Mouse (Mus musculus): ENCODE data around the gene Cenpk. TPM values are rescaled to one million over a fixed set of nuclear protein-coding genes. Genes with fewer than 3 reads are reported as not detected.
"Not testable (repeated sequence)": the region's sequence is repeated elsewhere in the genome, so short reads cannot be mapped to it uniquely, and the experiment has no call there.

Cenpk gene
- 13.6 and 17.3 TPM in 2 replicates for polyA plus RNA-seq (2014; fragmentation: Nextera tagmentation; extraction: Ambion mirVana)

DNA sequence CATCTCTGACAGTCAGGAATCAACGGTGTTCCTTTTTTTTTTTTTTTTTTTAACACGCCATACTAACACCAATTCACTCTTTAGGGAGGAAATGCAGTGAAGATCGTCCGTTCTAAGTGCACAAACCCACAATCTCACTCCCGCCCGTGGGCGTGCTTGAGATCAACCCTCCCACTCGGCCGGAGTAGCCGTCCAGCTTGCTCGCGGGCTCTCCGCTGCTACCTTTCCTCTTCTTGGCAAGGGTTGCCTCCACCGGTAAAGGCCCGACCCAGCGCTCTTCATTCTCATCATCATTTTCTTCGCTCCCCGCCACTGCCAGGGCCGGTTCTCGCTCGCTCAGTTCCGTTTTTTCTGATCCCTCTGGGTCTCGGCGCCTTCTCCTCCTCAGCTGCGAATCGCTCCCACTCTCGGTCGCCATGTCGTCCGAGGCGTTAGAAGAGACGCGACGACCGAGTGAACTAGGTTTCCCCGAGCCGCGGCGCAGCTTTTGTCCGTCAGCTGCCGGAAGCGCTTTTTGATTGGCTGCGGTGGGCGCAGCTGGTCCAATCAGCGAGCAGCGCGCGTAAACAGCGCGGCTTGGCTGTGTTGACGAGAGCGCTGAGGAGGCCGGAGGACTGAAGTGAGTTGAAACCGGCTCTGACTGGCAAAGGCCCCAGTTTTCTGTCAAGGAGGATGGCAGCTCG, at the start of gene Cenpk, which contains the start of gene Ppwd1:
Gene Cenpk (plus strand): TSS at position 228 of the 683 bp plus-strand sequence.
Gene Ppwd1 (minus strand): TSS at position 460 of the 683 bp plus-strand sequence.
- H3K27ac ChIP-seq: peak within 1 kb of the TSS; percentile 93
- peaks cover 4% of the 10 kb centered on the region; the same call in 1 of the 2 replicates for H3K36me3 ChIP-seq (replicated peaks; ENCODE audit: control insufficient read depth, insufficient read depth)
- peak within 1 kb of the TSS; percentile 70 for H3K4me3 ChIP-seq (replicated peaks; ENCODE audit: low read length)
- H3K4me1 ChIP-seq (replicated peaks; ENCODE audit: control insufficient read depth, insufficient read depth, low read length): peaks cover 11% of the 10 kb centered on the region
- peak within 1 kb of the TSS; percentile 83 for H3K4me2 ChIP-seq (replicated peaks)
- peak; percentile 99 for DNase-seq (ENCODE audit: low spot score)
- H3K9me3 ChIP-seq (ENCODE audit: control insufficient read depth, low read length): no peaks in the 10 kb centered on the region
- H3K9ac ChIP-seq: peak within 1 kb of the TSS; percentile 81
- WGBS: under 1% methylated on average over 55 of the region's 55 CpGs
- ATAC-seq (ENCODE audit: low FRiP score): peak; percentile 100
- no peaks in the 10 kb centered on the region for H3K27me3 ChIP-seq (ENCODE audit: control insufficient read depth, insufficient read depth, low read length)

- Histone ChIP-seq H3K27ac (peak within 1 kb of the TSS; percentile 82), H3K4me1 (replicated peaks; ENCODE audit: control insufficient read depth, insufficient read depth, low read length) (peaks cover 17% of the 10 kb centered on the region), H3K36me3 (replicated peaks; ENCODE audit: control insufficient read depth, insufficient read depth) (peaks cover 24% of the 10 kb centered on the region), H3K4me2 (replicated peaks) (peak within 1 kb of the TSS; percentile 82), H3K4me3 (replicated peaks; ENCODE audit: low read length) (peak within 1 kb of the TSS; percentile 90), H3K27me3 (ENCODE audit: control insufficient read depth, insufficient read depth, low read length) (no peaks in the 10 kb centered on the region), H3K9ac (peak within 1 kb of the TSS; percentile 81), H3K9me3 (ENCODE audit: control insufficient read depth, low read length) (no peaks in the 10 kb centered on the region)
- WGBS: under 1% methylated on average over 38 of the region's 38 CpGs
- peak; percentile 99 for DNase-seq (ENCODE audit: low spot score)
- ATAC-seq (ENCODE audit: low FRiP score): peak; percentile 99
Observed at GRCm38 (mm10) chr13:104178650-104179121, 49.7 kb upstream of the Cenpk start, which contains the start of gene Trim23. Trim23 (plus strand) TSS chr13:104178797.

- H3K27ac ChIP-seq: 0 out of 2 replicates have a peak overlapping the region, but pooled peaks have one; percentile 75
- H3K4me1 ChIP-seq (replicated peaks; ENCODE audit: control insufficient read depth, insufficient read depth, low read length): peaks cover 17% of the 10 kb centered on the region
- peak overlapping the region; percentile 90 for H3K4me3 ChIP-seq (replicated peaks; ENCODE audit: low read length)
- WGBS: 24% methylated on average over 13 of the region's 13 CpGs
- no peak for ATAC-seq (ENCODE audit: low FRiP score)
- no peak for DNase-seq (ENCODE audit: low spot score)
- no peaks in the 10 kb centered on the region for H3K27me3 ChIP-seq (ENCODE audit: control insufficient read depth, insufficient read depth, low read length)
- peaks cover 30% of the 10 kb centered on the region for H3K36me3 ChIP-seq (replicated peaks; ENCODE audit: control insufficient read depth, insufficient read depth)
- peak overlapping the region; percentile 82 for H3K4me2 ChIP-seq (replicated peaks)
- H3K9ac ChIP-seq: peak overlapping the region; percentile 81
- no peaks in the 10 kb centered on the region for H3K9me3 ChIP-seq (ENCODE audit: control insufficient read depth, low read length)
Observed at GRCm38 (mm10) chr13:104179176-104179888, 49.1 kb upstream of the Cenpk start.

- no peak overlapping the region for H3K27ac ChIP-seq
- no peaks in the 10 kb centered on the region for H3K9me3 ChIP-seq (ENCODE audit: control insufficient read depth, low read length)
- H3K27me3 ChIP-seq (ENCODE audit: control insufficient read depth, insufficient read depth, low read length): no peaks in the 10 kb centered on the region
- no peak overlapping the region for H3K9ac ChIP-seq
- DNase-seq (ENCODE audit: low spot score) (no peak), ATAC-seq (ENCODE audit: low FRiP score) (no peak)
- H3K36me3 ChIP-seq (replicated peaks; ENCODE audit: control insufficient read depth, insufficient read depth): peaks cover 82% of the 10 kb centered on the region
- no peaks in the 10 kb centered on the region for H3K4me1 ChIP-seq (replicated peaks; ENCODE audit: control insufficient read depth, insufficient read depth, low read length)
- H3K4me3 ChIP-seq (replicated peaks; ENCODE audit: low read length): no peak overlapping the region
- no peak overlapping the region for H3K4me2 ChIP-seq (replicated peaks)
- 93% methylated on average over 4 of the region's 4 CpGs for WGBS
Observed at GRCm38 (mm10) chr13:104187357-104187756, 41.1 kb upstream of the Cenpk start.

DNA sequence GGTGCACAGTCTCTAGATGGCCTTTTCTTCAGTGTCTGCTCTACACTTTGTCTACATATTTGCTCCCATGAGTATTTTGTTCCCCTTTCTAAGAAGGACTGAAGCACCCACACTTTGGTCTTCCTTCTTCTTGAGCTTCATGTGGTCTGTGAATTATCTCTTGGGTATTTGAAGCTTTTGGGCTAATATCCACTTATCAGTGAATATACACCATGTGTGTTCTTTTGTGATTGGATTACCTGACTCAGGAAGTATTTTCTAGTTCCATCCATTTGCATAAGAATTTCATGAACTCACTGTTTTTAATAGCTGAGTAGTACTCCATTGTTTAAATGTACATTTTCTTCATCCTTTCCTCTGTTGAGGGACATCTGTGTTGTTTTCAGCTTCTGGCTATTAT, 32.5 kb upstream of the Cenpk start:
- H3K4me1 ChIP-seq (replicated peaks; ENCODE audit: control insufficient read depth, insufficient read depth, low read length); H3K9me3 ChIP-seq (ENCODE audit: control insufficient read depth, low read length); H3K27ac ChIP-seq; DNase-seq (ENCODE audit: low spot score); H3K27me3 ChIP-seq (ENCODE audit: control insufficient read depth, insufficient read depth, low read length); H3K9ac ChIP-seq; ATAC-seq (ENCODE audit: low FRiP score); H3K4me2 ChIP-seq (replicated peaks); H3K4me3 ChIP-seq (replicated peaks; ENCODE audit: low read length): not testable (repeated sequence)
- H3K36me3 ChIP-seq (replicated peaks; ENCODE audit: control insufficient read depth, insufficient read depth): peaks cover 52% of the 10 kb centered on the region

DNA sequence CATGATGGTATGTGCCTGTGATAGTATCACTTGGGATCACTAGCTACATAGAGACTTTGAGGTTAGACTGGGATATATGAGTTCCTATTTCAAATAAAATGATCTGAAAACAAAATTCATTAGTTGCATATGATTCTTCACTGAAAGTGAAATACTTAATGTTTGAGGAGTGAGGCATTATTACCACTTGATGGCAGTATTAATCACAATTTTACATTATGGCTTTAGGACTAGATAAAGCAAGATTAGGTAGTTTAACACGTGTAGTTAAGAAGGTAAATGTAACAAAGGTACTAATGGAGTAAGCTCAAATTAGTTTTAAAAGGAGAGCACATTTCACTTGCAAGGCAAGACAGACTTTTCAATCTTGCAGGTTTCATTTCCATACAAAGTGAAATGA, 24.1 kb upstream of the Cenpk start:
- Histone ChIP-seq H3K4me3 (replicated peaks; ENCODE audit: low read length) (no peak overlapping the region), H3K9ac (no peak overlapping the region), H3K27ac (no peak overlapping the region), H3K27me3 (ENCODE audit: control insufficient read depth, insufficient read depth, low read length) (no peaks in the 10 kb centered on the region), H3K4me1 (replicated peaks; ENCODE audit: control insufficient read depth, insufficient read depth, low read length) (no peaks in the 10 kb centered on the region), H3K4me2 (replicated peaks) (no peak overlapping the region), H3K36me3 (replicated peaks; ENCODE audit: control insufficient read depth, insufficient read depth) (peaks cover 59% of the 10 kb centered on the region), H3K9me3 (ENCODE audit: control insufficient read depth, low read length) (no peaks in the 10 kb centered on the region)
- DNase-seq (ENCODE audit: low spot score) (no peak), ATAC-seq (ENCODE audit: low FRiP score) (no peak)
- 71% methylated on average over 1 of the region's 1 CpGs for WGBS

GRCm38 (mm10) chr13:104227478-104227877, 933 bp upstream of the Cenpk start:
- Histone ChIP-seq H3K27ac (no peak overlapping the region), H3K4me2 (replicated peaks) (peak overlapping the region; percentile 83), H3K4me3 (replicated peaks; ENCODE audit: low read length) (peak overlapping the region; percentile 70), H3K9ac (peak overlapping the region; percentile 81), H3K36me3 (replicated peaks; ENCODE audit: control insufficient read depth, insufficient read depth) (peaks cover 9% of the 10 kb centered on the region), H3K9me3 (ENCODE audit: control insufficient read depth, low read length) (no peaks in the 10 kb centered on the region), H3K4me1 (replicated peaks; ENCODE audit: control insufficient read depth, insufficient read depth, low read length) (peaks cover 11% of the 10 kb centered on the region), H3K27me3 (ENCODE audit: control insufficient read depth, insufficient read depth, low read length) (no peaks in the 10 kb centered on the region)
- 77% methylated on average over 3 of the region's 3 CpGs for WGBS
- ATAC-seq (ENCODE audit: low FRiP score) (no peak), DNase-seq (ENCODE audit: low spot score) (no peak)

DNA sequence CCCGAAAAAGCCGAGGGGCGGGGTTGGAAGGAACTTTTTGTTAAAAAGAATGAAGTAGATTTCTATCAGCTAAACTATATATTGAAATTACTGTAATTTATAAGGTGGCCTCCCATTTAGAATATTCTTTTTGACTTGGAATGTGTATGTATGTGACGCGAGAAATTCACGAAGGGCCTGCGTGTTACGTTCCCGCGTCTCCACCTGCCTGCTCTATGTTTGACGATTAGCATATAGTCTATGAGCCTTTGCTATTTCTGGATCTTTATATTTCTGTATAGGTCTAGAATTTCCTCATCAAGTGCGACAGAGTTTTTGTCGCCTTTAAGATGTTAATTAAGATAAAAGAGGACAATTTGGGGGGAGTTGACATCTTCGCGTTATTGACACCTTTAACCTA, 770 bp downstream of the Cenpk start:
- 8% methylated on average over 15 of the region's 15 CpGs for whole genome bisulfite sequencing
- DNase-seq (ENCODE audit: low spot score): no peak
- no peak overlapping the region for H3K27ac ChIP-seq

GRCm38 (mm10) chr13:104258997-104259396, 30.6 kb downstream of the Cenpk start:
- 95% methylated on average over 3 of the region's 3 CpGs for WGBS
- H3K27me3 ChIP-seq (ENCODE audit: control insufficient read depth, insufficient read depth, low read length): no peaks in the 10 kb centered on the region

More for the DNA sequence above, 770 bp downstream of the Cenpk start:
- Histone ChIP-seq H3K4me1 (replicated peaks; ENCODE audit: control insufficient read depth, insufficient read depth, low read length) (peaks cover 11% of the 10 kb centered on the region), H3K27me3 (ENCODE audit: control insufficient read depth, insufficient read depth, low read length) (no peaks in the 10 kb centered on the region), H3K9me3 (ENCODE audit: control insufficient read depth, low read length) (no peaks in the 10 kb centered on the region), H3K4me2 (replicated peaks) (peak overlapping the region; percentile 79), H3K9ac (peak overlapping the region; percentile 62), H3K36me3 (replicated peaks; ENCODE audit: control insufficient read depth, insufficient read depth) (peaks cover 4% of the 10 kb centered on the region; the same call in 1 of the 2 replicates), H3K4me3 (replicated peaks; ENCODE audit: low read length) (peak overlapping the region; percentile 70)
- 0 out of 2 replicates have a peak, but pooled peaks have one; percentile 14 for ATAC-seq (ENCODE audit: low FRiP score)

More at GRCm38 (mm10) chr13:104258997-104259396, 30.6 kb downstream of the Cenpk start:
- H3K9ac ChIP-seq: no peak overlapping the region
- H3K36me3 ChIP-seq (replicated peaks; ENCODE audit: control insufficient read depth, insufficient read depth): no peaks in the 10 kb centered on the region
- H3K27ac ChIP-seq: no peak overlapping the region
- no peak overlapping the region for H3K4me3 ChIP-seq (replicated peaks; ENCODE audit: low read length)
- no peaks in the 10 kb centered on the region for H3K9me3 ChIP-seq (ENCODE audit: control insufficient read depth, low read length)
- H3K4me1 ChIP-seq (replicated peaks; ENCODE audit: control insufficient read depth, insufficient read depth, low read length): no peaks in the 10 kb centered on the region
- ATAC-seq (ENCODE audit: low FRiP score) (no peak), DNase-seq (ENCODE audit: low spot score) (no peak)
- H3K4me2 ChIP-seq (replicated peaks): no peak overlapping the region

All from hindbrain, embryonic 14.5 days (tissue).